Mouse (Mus musculus): ENCODE measurements at regions not wholly inside any gene's neighbourhood (a gene's known extent, or its start where the extent isn't known, plus 50 kb on each side); places are given as distances from the start of the nearest gene placed in this dataset.
"Not testable (repeated sequence)": the region's sequence is repeated elsewhere in the genome, so short reads cannot be mapped to it uniquely, and the experiment has no call there.

- H3K4me2 ChIP-seq (ENCODE audit: low read depth), result no peak overlapping the region
- H3K4me1 ChIP-seq (ENCODE audit: insufficient read depth), result 0 out of 2 replicates have a peak, but pooled peaks cover 3% of the 10 kb centered on the region
- TF ChIP-seq CTCF (IDR thresholded peaks at IDR 0.05; ENCODE audit: low read depth), result peak; percentile 90
- ATAC-seq, result peak; percentile 74
- DNase-seq, result peak; percentile 88
- no peak overlapping the region for H3K4me3 ChIP-seq (ENCODE audit: low read depth, low read length)
- H3K9me3 ChIP-seq (ENCODE audit: low read length), result no peaks in the 10 kb centered on the region
- H3K27me3 ChIP-seq (ENCODE audit: insufficient read depth, low read length), result no peaks in the 10 kb centered on the region
- no peaks in the 10 kb centered on the region for H3K36me3 ChIP-seq (ENCODE audit: insufficient read depth)
- H3K27ac ChIP-seq (ENCODE audit: low read depth, low read length), result no peak overlapping the region
- 4% methylated on average over 6 of the region's 6 CpGs for WGBS
- no peak overlapping the region for H3K9ac ChIP-seq
Observed at GRCm38 (mm10) chr12:15535822-15536221, 280.9 kb downstream of the Trib2 start.

GRCm38 (mm10) chr12:15520783-15521407, 295.8 kb downstream of the Trib2 start:
- peak; percentile 45; the same call in 1 of the 2 replicates for ATAC-seq
- no peak for TF ChIP-seq CTCF (IDR thresholded peaks at IDR 0.05; ENCODE audit: low read depth)
- no peak for DNase-seq
- Histone ChIP-seq H3K4me3 (ENCODE audit: low read depth, low read length) (no peak overlapping the region), H3K9me3 (ENCODE audit: low read length) (no peaks in the 10 kb centered on the region), H3K4me2 (ENCODE audit: low read depth) (no peak overlapping the region), H3K9ac (no peak overlapping the region), H3K36me3 (ENCODE audit: insufficient read depth) (no peaks in the 10 kb centered on the region), H3K27me3 (ENCODE audit: insufficient read depth, low read length) (no peaks in the 10 kb centered on the region), H3K27ac (ENCODE audit: low read depth, low read length) (no peak overlapping the region), H3K4me1 (ENCODE audit: insufficient read depth) (no peaks in the 10 kb centered on the region)
- 46% methylated on average over 4 of the region's 4 CpGs for WGBS

- no peak overlapping the region for H3K4me3 ChIP-seq (ENCODE audit: low read depth, low read length)
- no peaks in the 10 kb centered on the region for H3K27me3 ChIP-seq (ENCODE audit: insufficient read depth, low read length)
- no peaks in the 10 kb centered on the region for H3K9me3 ChIP-seq (ENCODE audit: low read length)
- H3K4me1 ChIP-seq (ENCODE audit: insufficient read depth), result no peaks in the 10 kb centered on the region
- H3K9ac ChIP-seq, result no peak overlapping the region
- H3K36me3 ChIP-seq (ENCODE audit: insufficient read depth), result no peaks in the 10 kb centered on the region
- 26% methylated on average over 2 of the region's 2 CpGs for WGBS
- ATAC-seq (no peak), DNase-seq (no peak)
- no peak overlapping the region for H3K27ac ChIP-seq (ENCODE audit: low read depth, low read length)
- H3K4me2 ChIP-seq (ENCODE audit: low read depth), result no peak overlapping the region
- TF ChIP-seq CTCF (IDR thresholded peaks at IDR 0.05; ENCODE audit: low read depth), result peak; percentile 38
Observed at GRCm38 (mm10) chr12:15511994-15512393, 304.7 kb downstream of the Trib2 start.

GRCm38 (mm10) chr12:15507576-15507975, 309.1 kb downstream of the Trib2 start:
- no peaks in the 10 kb centered on the region for H3K4me1 ChIP-seq (ENCODE audit: insufficient read depth)
- ATAC-seq (no peak; the same call in 1 of the 2 replicates), DNase-seq (peak; percentile 87)
- H3K36me3 ChIP-seq (ENCODE audit: insufficient read depth), result no peaks in the 10 kb centered on the region
- H3K9me3 ChIP-seq (ENCODE audit: low read length), result no peaks in the 10 kb centered on the region
- no peak overlapping the region for H3K4me3 ChIP-seq (ENCODE audit: low read depth, low read length)
- no peaks in the 10 kb centered on the region for H3K27me3 ChIP-seq (ENCODE audit: insufficient read depth, low read length)
- peak; percentile 83 for TF ChIP-seq CTCF (IDR thresholded peaks at IDR 0.05; ENCODE audit: low read depth)
- no peak overlapping the region for H3K27ac ChIP-seq (ENCODE audit: low read depth, low read length)
- H3K9ac ChIP-seq, result no peak overlapping the region
- 18% methylated on average over 7 of the region's 7 CpGs for WGBS
- H3K4me2 ChIP-seq (ENCODE audit: low read depth), result no peak overlapping the region

GRCm38 (mm10) chr12:15493640-15494039, 323.1 kb downstream of the Trib2 start:
- DNase-seq (no peak), ATAC-seq (no peak)
- H3K36me3 ChIP-seq (ENCODE audit: insufficient read depth), result no peaks in the 10 kb centered on the region
- no peaks in the 10 kb centered on the region for H3K9me3 ChIP-seq (ENCODE audit: low read length)
- H3K4me2 ChIP-seq (ENCODE audit: low read depth), result no peak overlapping the region
- H3K9ac ChIP-seq, result no peak overlapping the region
- H3K27me3 ChIP-seq (ENCODE audit: insufficient read depth, low read length), result no peaks in the 10 kb centered on the region
- WGBS, result 92% methylated on average over 2 of the region's 2 CpGs
- no peak overlapping the region for H3K4me3 ChIP-seq (ENCODE audit: low read depth, low read length)
- TF ChIP-seq CTCF (IDR thresholded peaks at IDR 0.05; ENCODE audit: low read depth), result no peak
- H3K4me1 ChIP-seq (ENCODE audit: insufficient read depth), result no peaks in the 10 kb centered on the region
- no peak overlapping the region for H3K27ac ChIP-seq (ENCODE audit: low read depth, low read length)

- no peak for TF ChIP-seq CTCF (IDR thresholded peaks at IDR 0.05; ENCODE audit: low read depth)
Observed at GRCm38 (mm10) chr12:15472741-15473140, 344.0 kb downstream of the Trib2 start.

GRCm38 (mm10) chr12:15459429-15459828, 357.3 kb downstream of the Trib2 start:
- ATAC-seq (no peak), DNase-seq (peak; percentile 13)

More at GRCm38 (mm10) chr12:15472741-15473140, 344.0 kb downstream of the Trib2 start:
- Histone ChIP-seq H3K36me3 (ENCODE audit: insufficient read depth) (no peaks in the 10 kb centered on the region), H3K4me1 (ENCODE audit: insufficient read depth) (no peaks in the 10 kb centered on the region), H3K9ac (no peak overlapping the region), H3K27ac (ENCODE audit: low read depth, low read length) (no peak overlapping the region), H3K4me2 (ENCODE audit: low read depth) (no peak overlapping the region), H3K9me3 (ENCODE audit: low read length) (no peaks in the 10 kb centered on the region), H3K4me3 (ENCODE audit: low read depth, low read length) (no peak overlapping the region), H3K27me3 (ENCODE audit: insufficient read depth, low read length) (no peaks in the 10 kb centered on the region)
- 84% methylated on average over 3 of the region's 3 CpGs for WGBS
- ATAC-seq (no peak), DNase-seq (no peak)

GRCm38 (mm10) chr12:15456369-15456768, 360.4 kb downstream of the Trib2 start:
- not testable (repeated sequence) for H3K27me3 ChIP-seq (ENCODE audit: insufficient read depth, low read length); H3K36me3 ChIP-seq (ENCODE audit: insufficient read depth); ATAC-seq; H3K27ac ChIP-seq (ENCODE audit: low read depth, low read length); H3K4me1 ChIP-seq (ENCODE audit: insufficient read depth); H3K4me3 ChIP-seq (ENCODE audit: low read depth, low read length); H3K9me3 ChIP-seq (ENCODE audit: low read length); DNase-seq; H3K4me2 ChIP-seq (ENCODE audit: low read depth); H3K9ac ChIP-seq

More at GRCm38 (mm10) chr12:15459429-15459828, 357.3 kb downstream of the Trib2 start:
- Histone ChIP-seq H3K9ac (no peak overlapping the region), H3K27ac (ENCODE audit: low read depth, low read length) (no peak overlapping the region), H3K4me1 (ENCODE audit: insufficient read depth) (no peaks in the 10 kb centered on the region), H3K9me3 (ENCODE audit: low read length) (no peaks in the 10 kb centered on the region), H3K27me3 (ENCODE audit: insufficient read depth, low read length) (no peaks in the 10 kb centered on the region), H3K36me3 (ENCODE audit: insufficient read depth) (no peaks in the 10 kb centered on the region), H3K4me2 (ENCODE audit: low read depth) (no peak overlapping the region), H3K4me3 (ENCODE audit: low read depth, low read length) (no peak overlapping the region)
- no peak for TF ChIP-seq CTCF (IDR thresholded peaks at IDR 0.05; ENCODE audit: low read depth)
- 79% methylated on average over 1 of the region's 1 CpGs for WGBS
